8 mouse cellular contexts compared by ENCODE assay signal in genomic region chr7:68064647-68065362, GRCm38 (mm10).
DNase-seq lines count a peak whose midpoint lies in the region; ATAC-seq lines count a peak whose summit lies in the region.

No protein-coding gene starts in this region.

- no peak overlapping the region; the same call in 1 of the 2 replicates for H3K4me2 ChIP-seq in neural tube, embryonic 14.5 days (ENCODE audit: low read depth, low read length)
- H3K4me2 ChIP-seq in kidney, embryonic 16.5 days (replicated peaks; ENCODE audit: low read depth, low read length): 0 out of 2 replicates have a peak overlapping the region, but pooled peaks have one; percentile 7

- H3K4me1 ChIP-seq in neural tube, embryonic 14.5 days (ENCODE audit: control insufficient read depth, insufficient read depth, low read length): peaks cover 27% of the 10 kb centered on the region
- H3K4me1 ChIP-seq in kidney, embryonic 16.5 days (ENCODE audit: insufficient read depth, low read length): peaks cover 67% of the 10 kb centered on the region

- H3K27ac ChIP-seq in neural tube, embryonic 14.5 days (ENCODE audit: low read depth, low read length): no peak overlapping the region
- H3K27ac ChIP-seq in kidney, embryonic 16.5 days (ENCODE audit: low read length): peak overlapping the region; percentile 56

- H3K36me3 ChIP-seq in neural tube, embryonic 14.5 days (ENCODE audit: control insufficient read depth, insufficient read depth, low read length): no peaks in the 10 kb centered on the region
- H3K36me3 ChIP-seq in kidney, embryonic 16.5 days (ENCODE audit: insufficient read depth, low read length): no peaks in the 10 kb centered on the region

- WGBS in neural tube, embryonic 14.5 days: 27% methylated on average over 11 of the region's 11 CpGs
- 36% methylated on average over 11 of the region's 11 CpGs for WGBS in kidney, embryonic 16.5 days

- no peaks in the 10 kb centered on the region for H3K27me3 ChIP-seq in neural tube, embryonic 14.5 days (ENCODE audit: control insufficient read depth, insufficient read depth, low read length)
- no peaks in the 10 kb centered on the region for H3K27me3 ChIP-seq in kidney, embryonic 16.5 days (ENCODE audit: insufficient read depth, low read length)

- peak; percentile 24; the same call in 1 of the 2 replicates for ATAC-seq in neural tube, embryonic 14.5 days (ENCODE audit: low read depth)
- peak; percentile 50; the same call in 1 of the 2 replicates for ATAC-seq in kidney, embryonic 16.5 days (ENCODE audit: low FRiP score, low TSS enrichment)
- no peak for ATAC-seq in activated CD4-positive, CD25-positive, alpha-beta regulatory T cell, adult 4 months

- H3K4me3 ChIP-seq in neural tube, embryonic 14.5 days (ENCODE audit: low read depth, low read length): no peak overlapping the region
- no peak overlapping the region for H3K4me3 ChIP-seq in kidney, embryonic 16.5 days (ENCODE audit: low read length)

- no peaks in the 10 kb centered on the region for H3K9me3 ChIP-seq in neural tube, embryonic 14.5 days (ENCODE audit: control insufficient read depth, low read length)
- H3K9me3 ChIP-seq in kidney, embryonic 16.5 days (ENCODE audit: low read length): no peaks in the 10 kb centered on the region

- peak; percentile 58 for DNase-seq in adrenal gland, adult 8-10 months
- no peak for DNase-seq in adrenal gland, adult 18-20 months (ENCODE audit: low spot score in 2 of 2)
- DNase-seq in neural tube, embryonic 10.5 days (ENCODE audit: extremely low spot score, low spot score): no peak
- peak; percentile 46 for DNase-seq in testis, postnatal 14 days (ENCODE audit: low spot score)
- no peak for DNase-seq in cerebellum, postnatal 36 days

- no peak overlapping the region for H3K9ac ChIP-seq in neural tube, embryonic 14.5 days (replicated peaks; ENCODE audit: low read depth, low read length)
- no peak overlapping the region for H3K9ac ChIP-seq in kidney, embryonic 16.5 days (replicated peaks; ENCODE audit: low read length)

Comparison
In these comparisons a context has a peak if more than half of its experiments do, and no peak if none do; other contexts are left out.
1. DNase-seq: peak in adrenal gland, adult 8-10 months (single experiment) and testis, postnatal 14 days (single experiment); none in adrenal gland, adult 18-20 months (0 of 2), neural tube, embryonic 10.5 days (single experiment) and cerebellum, postnatal 36 days (0 of 2).